Mouse (Mus musculus): ENCODE results near the gene Gnptab. TPM values are rescaled to one million over a fixed set of nuclear protein-coding genes. Genes with fewer than 3 reads are reported as not detected.

Gnptab gene
- polyA plus RNA-seq, 1 experiment = 7.5 TPM

DNA sequence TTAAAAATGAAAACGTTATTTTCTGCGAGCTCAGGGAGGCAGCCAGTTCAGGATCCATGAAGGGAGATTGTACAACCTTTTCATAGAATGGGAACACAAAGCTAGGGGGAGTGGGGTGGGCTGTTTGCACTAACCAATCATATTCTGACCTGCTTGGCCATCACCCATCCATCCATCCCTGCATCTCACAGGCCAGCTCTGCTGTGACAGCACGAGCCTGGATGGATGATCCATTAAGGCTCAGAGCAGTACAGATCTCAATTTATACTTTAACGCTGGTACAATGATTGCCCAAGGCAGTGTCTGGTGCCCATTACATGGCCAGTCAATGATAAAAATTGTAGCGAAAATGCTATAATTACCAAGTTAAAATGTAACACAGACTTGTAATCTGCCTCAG lies 48.0 kb downstream of the Gnptab start:
- Histone ChIP-seq H3K27me3 (ENCODE audit: control insufficient read depth, insufficient read depth, insufficient read length) (no peaks in the 10 kb centered on the region), H3ac (ENCODE audit: control insufficient read depth, insufficient read length, low read depth) (no peak overlapping the region), H3K79me3 (ENCODE audit: low read depth) (no peaks in the 10 kb centered on the region), H3K79me2 (ENCODE audit: control insufficient read depth, insufficient read depth) (no peaks in the 10 kb centered on the region), H3K4me3 (ENCODE audit: insufficient read depth, poor library complexity, severe bottlenecking) (no peak overlapping the region), H3K36me3 (ENCODE audit: control insufficient read depth, insufficient read depth) (peaks cover 41% of the 10 kb centered on the region)
- TF ChIP-seq MAX (IDR thresholded peaks at IDR 0.05) (no peak), FOSL1 (IDR thresholded peaks at IDR 0.05; ENCODE audit: insufficient read depth, low read length, poor library complexity, severe bottlenecking) (no peak), CEBPB (IDR thresholded peaks at IDR 0.05; ENCODE audit: low read depth) (no peak), CTCF (IDR thresholded peaks at IDR 0.05; ENCODE audit: control insufficient read depth, insufficient read depth, insufficient read length) (no peak), MYOD1 (IDR thresholded peaks at IDR 0.05; ENCODE audit: control insufficient read depth, insufficient read length, low read depth) (no peak), MYOG (IDR thresholded peaks at IDR 0.05; ENCODE audit: control insufficient read depth, extremely low read depth, insufficient read length) (no peak), USF1 (IDR thresholded peaks at IDR 0.05; ENCODE audit: low read depth) (no peak)

GRCm38 (mm10) chr10:88427998-88428397 lies 49.1 kb downstream of the Gnptab start:
- no peaks in the 10 kb centered on the region for H3K27me3 ChIP-seq (ENCODE audit: control insufficient read depth, insufficient read depth, insufficient read length)
- H3ac ChIP-seq (ENCODE audit: control insufficient read depth, insufficient read length, low read depth) = no peak overlapping the region
- no peaks in the 10 kb centered on the region for H3K79me2 ChIP-seq (ENCODE audit: control insufficient read depth, insufficient read depth)
- H3K36me3 ChIP-seq (ENCODE audit: control insufficient read depth, insufficient read depth) = peaks cover 49% of the 10 kb centered on the region
- no peak overlapping the region for H3K4me3 ChIP-seq (ENCODE audit: insufficient read depth, poor library complexity, severe bottlenecking)
- TF ChIP-seq MYOD1 (IDR thresholded peaks at IDR 0.05; ENCODE audit: control insufficient read depth, insufficient read length, low read depth) (no peak), CTCF (IDR thresholded peaks at IDR 0.05; ENCODE audit: control insufficient read depth, insufficient read depth, insufficient read length) (no peak), MAX (IDR thresholded peaks at IDR 0.05) (no peak), CEBPB (IDR thresholded peaks at IDR 0.05; ENCODE audit: low read depth) (no peak), MYOG (IDR thresholded peaks at IDR 0.05; ENCODE audit: control insufficient read depth, extremely low read depth, insufficient read length) (no peak), FOSL1 (IDR thresholded peaks at IDR 0.05; ENCODE audit: insufficient read depth, low read length, poor library complexity, severe bottlenecking) (no peak), USF1 (IDR thresholded peaks at IDR 0.05; ENCODE audit: low read depth) (no peak)
- H3K79me3 ChIP-seq (ENCODE audit: low read depth) = no peaks in the 10 kb centered on the region

DNA sequence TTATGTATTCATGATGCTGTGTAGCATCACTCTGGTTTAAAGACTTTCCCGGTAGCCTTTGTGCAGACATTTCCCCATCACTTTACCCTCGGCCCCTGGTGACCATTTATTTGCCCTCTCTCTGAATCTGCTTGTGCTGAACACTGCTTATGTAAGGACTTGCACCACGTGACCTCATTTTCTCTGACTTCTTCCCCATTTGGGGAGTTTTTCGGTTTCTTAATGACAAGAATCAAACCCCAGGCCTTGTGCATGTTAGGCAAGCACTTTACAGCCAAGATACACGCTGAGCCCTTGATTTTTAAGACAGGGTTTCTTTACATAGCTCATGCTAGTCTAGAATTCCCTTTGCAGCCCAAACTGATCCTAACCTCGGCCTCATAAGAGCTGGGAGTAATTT lies 62.3 kb downstream of the Gnptab start:
- Histone ChIP-seq H3K36me3 (ENCODE audit: control insufficient read depth, insufficient read depth) (peaks cover 46% of the 10 kb centered on the region), H3K4me3 (ENCODE audit: insufficient read depth, poor library complexity, severe bottlenecking) (no peak overlapping the region), H3K79me3 (ENCODE audit: low read depth) (no peaks in the 10 kb centered on the region), H3K27me3 (ENCODE audit: control insufficient read depth, insufficient read depth, insufficient read length) (no peaks in the 10 kb centered on the region), H3ac (ENCODE audit: control insufficient read depth, insufficient read length, low read depth) (no peak overlapping the region), H3K79me2 (ENCODE audit: control insufficient read depth, insufficient read depth) (no peaks in the 10 kb centered on the region)
- TF ChIP-seq MAX (IDR thresholded peaks at IDR 0.05) = no peak
- TF ChIP-seq MYOD1 (IDR thresholded peaks at IDR 0.05; ENCODE audit: control insufficient read depth, insufficient read length, low read depth) = no peak
- TF ChIP-seq CTCF (IDR thresholded peaks at IDR 0.05; ENCODE audit: control insufficient read depth, insufficient read depth, insufficient read length) = no peak
- no peak for TF ChIP-seq CEBPB (IDR thresholded peaks at IDR 0.05; ENCODE audit: low read depth)
- TF ChIP-seq MYOG (IDR thresholded peaks at IDR 0.05; ENCODE audit: control insufficient read depth, extremely low read depth, insufficient read length) = no peak
- TF ChIP-seq FOSL1 (IDR thresholded peaks at IDR 0.05; ENCODE audit: insufficient read depth, low read length, poor library complexity, severe bottlenecking) = no peak
- no peak for TF ChIP-seq USF1 (IDR thresholded peaks at IDR 0.05; ENCODE audit: low read depth)

- Histone ChIP-seq H3K4me3 (ENCODE audit: insufficient read depth, poor library complexity, severe bottlenecking) (no peak overlapping the region), H3K36me3 (ENCODE audit: control insufficient read depth, insufficient read depth) (peaks cover 6% of the 10 kb centered on the region), H3K79me3 (ENCODE audit: low read depth) (no peaks in the 10 kb centered on the region), H3K79me2 (ENCODE audit: control insufficient read depth, insufficient read depth) (no peaks in the 10 kb centered on the region), H3ac (ENCODE audit: control insufficient read depth, insufficient read length, low read depth) (no peak overlapping the region), H3K27me3 (ENCODE audit: control insufficient read depth, insufficient read depth, insufficient read length) (no peaks in the 10 kb centered on the region)
- no peak for TF ChIP-seq MYOG (IDR thresholded peaks at IDR 0.05; ENCODE audit: control insufficient read depth, extremely low read depth, insufficient read length)
- no peak for TF ChIP-seq MYOD1 (IDR thresholded peaks at IDR 0.05; ENCODE audit: control insufficient read depth, insufficient read length, low read depth)
- no peak for TF ChIP-seq FOSL1 (IDR thresholded peaks at IDR 0.05; ENCODE audit: insufficient read depth, low read length, poor library complexity, severe bottlenecking)
- TF ChIP-seq MAX (IDR thresholded peaks at IDR 0.05) = no peak
- TF ChIP-seq CTCF (IDR thresholded peaks at IDR 0.05; ENCODE audit: control insufficient read depth, insufficient read depth, insufficient read length) = no peak
- TF ChIP-seq USF1 (IDR thresholded peaks at IDR 0.05; ENCODE audit: low read depth) = no peak
- no peak for TF ChIP-seq CEBPB (IDR thresholded peaks at IDR 0.05; ENCODE audit: low read depth)
Observed at GRCm38 (mm10) chr10:88451221-88451620, 72.3 kb downstream of the Gnptab start.

- no peak overlapping the region for H3ac ChIP-seq (ENCODE audit: control insufficient read depth, insufficient read length, low read depth)
- no peaks in the 10 kb centered on the region for H3K36me3 ChIP-seq (ENCODE audit: control insufficient read depth, insufficient read depth)
- TF ChIP-seq USF1 (IDR thresholded peaks at IDR 0.05; ENCODE audit: low read depth) (no peak), MAX (IDR thresholded peaks at IDR 0.05) (no peak), CTCF (IDR thresholded peaks at IDR 0.05; ENCODE audit: control insufficient read depth, insufficient read depth, insufficient read length) (no peak), CEBPB (IDR thresholded peaks at IDR 0.05; ENCODE audit: low read depth) (no peak), MYOG (IDR thresholded peaks at IDR 0.05; ENCODE audit: control insufficient read depth, extremely low read depth, insufficient read length) (no peak), MYOD1 (IDR thresholded peaks at IDR 0.05; ENCODE audit: control insufficient read depth, insufficient read length, low read depth) (no peak), FOSL1 (IDR thresholded peaks at IDR 0.05; ENCODE audit: insufficient read depth, low read length, poor library complexity, severe bottlenecking) (no peak)
- no peaks in the 10 kb centered on the region for H3K27me3 ChIP-seq (ENCODE audit: control insufficient read depth, insufficient read depth, insufficient read length)
- H3K4me3 ChIP-seq (ENCODE audit: insufficient read depth, poor library complexity, severe bottlenecking) = no peak overlapping the region
- no peaks in the 10 kb centered on the region for H3K79me3 ChIP-seq (ENCODE audit: low read depth)
- H3K79me2 ChIP-seq (ENCODE audit: control insufficient read depth, insufficient read depth) = no peaks in the 10 kb centered on the region
Observed at GRCm38 (mm10) chr10:88451990-88452389, 73.1 kb downstream of the Gnptab start.

DNA sequence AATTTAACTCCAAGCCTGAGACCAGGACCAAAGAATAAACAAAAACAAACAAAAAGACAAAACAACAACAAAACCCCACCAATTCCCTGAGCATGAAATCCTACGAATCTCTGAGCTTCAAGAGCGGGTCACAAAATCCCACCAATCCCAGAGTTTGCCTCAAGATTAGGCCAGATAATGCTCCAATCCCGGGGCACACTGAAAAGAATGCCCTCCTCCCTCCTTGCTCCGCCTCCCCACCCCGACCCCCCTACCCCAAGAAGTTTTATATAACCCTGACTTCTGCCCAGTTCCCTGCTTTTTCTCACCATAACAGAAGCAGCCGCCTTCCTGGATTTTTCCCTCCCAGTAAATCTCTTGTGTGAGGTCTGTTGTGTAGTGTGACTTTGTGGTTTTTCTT lies 78.9 kb downstream of the Gnptab start:
- no peaks in the 10 kb centered on the region for H3K27me3 ChIP-seq (ENCODE audit: control insufficient read depth, insufficient read depth, insufficient read length)
- no peak overlapping the region for H3ac ChIP-seq (ENCODE audit: control insufficient read depth, insufficient read length, low read depth)
- no peaks in the 10 kb centered on the region for H3K79me3 ChIP-seq (ENCODE audit: low read depth)
- H3K4me3 ChIP-seq (ENCODE audit: insufficient read depth, poor library complexity, severe bottlenecking) = no peak overlapping the region
- no peaks in the 10 kb centered on the region for H3K36me3 ChIP-seq (ENCODE audit: control insufficient read depth, insufficient read depth)
- no peaks in the 10 kb centered on the region for H3K79me2 ChIP-seq (ENCODE audit: control insufficient read depth, insufficient read depth)
- TF ChIP-seq CTCF (IDR thresholded peaks at IDR 0.05; ENCODE audit: control insufficient read depth, insufficient read depth, insufficient read length) (no peak), MYOD1 (IDR thresholded peaks at IDR 0.05; ENCODE audit: control insufficient read depth, insufficient read length, low read depth) (no peak), USF1 (IDR thresholded peaks at IDR 0.05; ENCODE audit: low read depth) (no peak), CEBPB (IDR thresholded peaks at IDR 0.05; ENCODE audit: low read depth) (no peak), FOSL1 (IDR thresholded peaks at IDR 0.05; ENCODE audit: insufficient read depth, low read length, poor library complexity, severe bottlenecking) (no peak), MYOG (IDR thresholded peaks at IDR 0.05; ENCODE audit: control insufficient read depth, extremely low read depth, insufficient read length) (no peak), MAX (IDR thresholded peaks at IDR 0.05) (no peak)
